Mouse (Mus musculus) stomach, adult 2 months (tissue): Measurements from ENCODE around the gene Alad. TPM values are rescaled to one million over a fixed set of nuclear protein-coding genes. Genes with fewer than 3 reads are reported as not detected.

ENCODE experiments used
- polyA plus RNA-seq: library from polyadenylated mRNA; depleted of rRNA; stranded (reverse); fragments of >200 nt; gene quantifications from 2 replicates; pipeline ENCODE4 v1.2.3, GENCODE M21; 2012; rRNA removed

Gene Alad
- polyA plus RNA-seq = 103 and 172 TPM in 2 replicates

GRCm38 (mm10) chr4:62519849-62520233 lies at the start of gene Alad:
TSS of gene Alad (minus strand) at chr4:62519918.

GRCm38 (mm10) chr4:62559797-62560329 lies 40.1 kb upstream of the Alad start, which contains the start of gene Rgs3:
TSS of gene Rgs3 (plus strand) at chr4:62559847.

GRCm38 (mm10) chr4:62524651-62525488 lies 5.2 kb upstream of the Alad start, which contains the start of the genes Pole3 and 4933430I17Rik:
TSS of gene Pole3 (minus strand) at chr4:62525068.
TSS of gene 4933430I17Rik (plus strand) at chr4:62525369.

GRCm38 (mm10) chr4:62503374-62503970 lies 16.2 kb downstream of the Alad start, which contains the start of gene Hdhd3:
TSS of gene Hdhd3 (minus strand) at chr4:62503467.

GRCm38 (mm10) chr4:62479937-62480708 lies 39.6 kb downstream of the Alad start, which contains the start of gene Bspry:
TSS of gene Bspry (plus strand) at chr4:62480053.

GRCm38 (mm10) chr4:62470598-62471051 lies 49.1 kb downstream of the Alad start, which contains the start of gene Wdr31:
TSS of gene Wdr31 (minus strand) at chr4:62470896.

Other genes starting within 250 kb of the Alad start
- gene Fkbp15, start 159.4 kb downstream of the Alad start, polyA plus RNA-seq = 11.2 and 11.3 TPM in 2 replicates
- gene Slc31a1, start 159.2 kb downstream of the Alad start, polyA plus RNA-seq = 6.1 and 6.3 TPM in 2 replicates
- 5.6 and 6.1 TPM in 2 replicates for gene Cdc26, start 111.3 kb downstream of the Alad start, polyA plus RNA-seq
- 1.5 and 2.5 TPM in 2 replicates for gene Prpf4, start 111.1 kb downstream of the Alad start, polyA plus RNA-seq
- gene Rnf183, start 84.7 kb downstream of the Alad start, polyA plus RNA-seq = 0.61 and 1.2 TPM in 2 replicates
- gene Wdr31, start 49.0 kb downstream of the Alad start, polyA plus RNA-seq = 0.56 and 0.94 TPM in 2 replicates
- gene Bspry, start 39.9 kb downstream of the Alad start, polyA plus RNA-seq = 34.3 and 51.2 TPM in 2 replicates
- 7.8 and 12.7 TPM in 2 replicates for gene Hdhd3, start 16.5 kb downstream of the Alad start, polyA plus RNA-seq
- 4.4 and 4.7 TPM in 2 replicates for gene Pole3, start 5.2 kb upstream of the Alad start, polyA plus RNA-seq
- gene 4933430I17Rik, start 5.5 kb upstream of the Alad start, polyA plus RNA-seq = 0.05 TPM in 1 of 2 replicates, not detected in the other
- gene Rgs3, start 39.9 kb upstream of the Alad start, polyA plus RNA-seq = 12.2 and 14.3 TPM in 2 replicates